Mouse (Mus musculus) ES-Bruce4 (cell line): ENCODE measurements around the gene AU022751.
"Not testable (repeated sequence)": the region's sequence is repeated elsewhere in the genome, so short reads cannot be mapped to it uniquely, and the experiment has no call there.

Experiments
- CTCF ChIP-seq: IDR thresholded peaks from one replicate; pipeline ENCODE4 v1.8.1; 2011; ENCODE audit warnings: low read depth, low read length
- EP300 ChIP-seq: IDR thresholded peaks from 2 replicates; pipeline ENCODE4 v1.6.1; 2011; ENCODE audit warnings: low read depth, low read length; ENCODE audit not compliant: insufficient read depth
- POLR2A ChIP-seq: IDR thresholded peaks from one replicate; pipeline ENCODE4 v1.8.1; 2011; ENCODE audit warnings: low read length; ENCODE audit not compliant: insufficient read depth

DNA sequence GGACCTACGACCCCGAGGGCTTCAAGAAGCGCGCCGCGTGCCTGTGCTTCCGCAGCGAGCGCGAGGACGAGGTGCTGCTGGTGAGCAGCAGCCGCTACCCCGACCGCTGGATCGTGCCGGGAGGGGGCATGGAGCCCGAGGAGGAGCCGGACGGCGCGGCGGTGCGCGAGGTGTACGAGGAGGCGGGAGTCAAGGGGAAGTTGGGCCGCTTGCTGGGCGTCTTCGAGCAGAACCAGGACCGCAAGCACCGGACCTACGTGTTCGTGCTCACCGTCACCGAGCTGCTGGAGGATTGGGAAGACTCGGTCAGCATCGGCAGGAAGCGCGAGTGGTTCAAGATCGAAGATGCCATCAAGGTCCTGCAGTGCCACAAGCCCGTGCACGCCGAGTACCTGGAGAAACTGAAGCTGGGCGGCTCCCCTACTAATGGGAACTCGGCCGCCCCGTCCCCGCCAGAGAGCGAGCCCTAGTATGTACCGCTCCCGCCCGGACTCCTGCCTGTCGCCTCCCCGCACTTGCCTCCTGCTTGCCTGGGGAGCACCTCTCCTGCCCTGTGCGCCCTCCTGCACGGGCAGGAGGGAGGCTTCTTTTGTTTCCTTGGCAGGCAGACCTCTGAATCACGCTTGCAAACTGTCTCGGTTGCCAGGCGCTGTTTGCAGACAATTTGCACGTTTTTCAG lies 35.1 kb downstream of the AU022751 start:
- not testable (repeated sequence) for TF ChIP-seq EP300, POLR2A, CTCF
